Mouse (Mus musculus) kidney, postnatal 0 days (tissue): ENCODE results near the gene Rab11fip3. TPM values are rescaled to one million over a fixed set of nuclear protein-coding genes. Genes with fewer than 3 reads are reported as not detected.
A peak's percentile ranks its signal among the peaks of the same experiment; 100 is the strongest.

ENCODE experiments used
- ATAC-seq: fragments of 200-750 bp; cut with Nextera tagmentation; replicated peaks from 2 replicates; pipeline ENCODE4 v1.8.0; 2017; ENCODE audit warnings: low read depth, moderate number of reproducible peaks, moderate TSS enrichment, moderate library complexity; ENCODE audit not compliant: low FRiP score
- DNase-seq: peaks from one replicate; pipeline ENCODE4 v3.0.0-alpha.2; 2016; ENCODE audit warnings: low spot score
- H3K27ac ChIP-seq: fragments of 300-500 bp; sonication (generic); 2 replicates; pipeline ENCODE4 v1.5.1; 2014; ENCODE audit warnings: mild to moderate bottlenecking
- H3K27me3 ChIP-seq: fragments of 300-500 bp; sonication (generic); 2 replicates; pipeline ENCODE4 v1.6.1; 2014; ENCODE audit warnings: low read length, mixed read lengths; ENCODE audit not compliant: insufficient read depth
- H3K36me3 ChIP-seq: fragments of 300-500 bp; sonication (generic); 2 replicates; pipeline ENCODE4 v1.6.1; 2014; ENCODE audit warnings: low read length, mixed read lengths; ENCODE audit not compliant: insufficient read depth
- H3K4me1 ChIP-seq: fragments of 300-500 bp; sonication (generic); replicated peaks from 2 replicates; pipeline ENCODE4 v1.6.1; 2014; ENCODE audit warnings: antibody characterized with exemption, low read length, mixed read lengths; ENCODE audit not compliant: insufficient read depth
- H3K4me2 ChIP-seq: fragments of 300-500 bp; sonication (generic); 2 replicates; pipeline ENCODE4 v1.6.1; 2014; ENCODE audit warnings: mild to moderate bottlenecking, low read length, moderate library complexity, mixed read lengths
- H3K4me3 ChIP-seq: fragments of 300-500 bp; sonication (generic); replicated peaks from 2 replicates; pipeline ENCODE4 v1.5.1; 2014; ENCODE audit warnings: low read depth, low read length
- H3K9ac ChIP-seq: fragments of 300-500 bp; sonication (generic); 2 replicates; pipeline ENCODE4 v1.6.1; 2014; ENCODE audit warnings: low read depth, low read length
- H3K9me3 ChIP-seq: fragments of 300-500 bp; sonication (generic); replicated peaks from 2 replicates; pipeline ENCODE4 v1.6.1; 2016; ENCODE audit warnings: low read length, inconsistent platforms, mixed read lengths
- CTCF ChIP-seq: IDR thresholded peaks from 2 replicates; pipeline ENCODE4 v1.5.1; 2016; ENCODE audit warnings: antibody characterized with exemption, low read depth, mild to moderate bottlenecking, moderate library complexity
- WGBS: fragments of 180-500 bp; shearing (Covaris S2); extraction: QIAGEN DNeasy Blood & Tissue Kit; methylation state at CpG from one replicate; pipeline ENCODE4 v1.1.7; 2014; 5-methylcytosine and 5-hydroxymethylcytosine counted together
- polyA plus RNA-seq: library from polyadenylated mRNA; unstranded; fragments of >200 nt; fragmentation: Nextera tagmentation; extraction: Ambion mirVana; gene quantifications from 2 replicates; pipeline ENCODE4 v1.2.1, GENCODE M21; 2015

Gene Rab11fip3
- polyA plus RNA-seq, 1 experiment from 2014 or later: 35.3 TPM

DNA sequence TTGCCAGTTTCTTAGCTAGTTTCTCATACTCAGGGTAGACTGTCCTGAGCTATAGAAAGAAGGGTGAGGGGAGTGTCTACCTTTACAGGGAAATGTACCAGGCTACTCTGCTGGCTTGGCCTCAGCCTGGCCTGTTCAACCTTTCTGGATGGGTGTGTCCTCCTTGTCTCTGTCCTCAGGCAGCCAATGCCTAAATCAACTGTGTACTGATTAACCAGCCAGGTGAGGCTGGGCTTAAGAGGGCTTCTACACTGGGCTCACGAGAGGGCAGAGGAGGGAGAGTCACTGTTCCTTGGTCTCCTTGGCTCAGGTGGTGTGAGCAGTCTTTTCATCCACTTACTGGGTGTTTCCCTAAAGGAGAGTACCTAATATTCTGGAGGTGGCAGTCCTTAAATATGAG lies 101.2 kb downstream of the Rab11fip3 start:
- 61% methylated on average over 1 of the region's 1 CpGs for WGBS
- Histone ChIP-seq H3K4me3 (no peak overlapping the region), H3K27me3 (no peaks in the 10 kb centered on the region), H3K4me1 (0 out of 2 replicates have a peak, but pooled peaks cover 12% of the 10 kb centered on the region), H3K36me3 (no peaks in the 10 kb centered on the region), H3K4me2 (no peak overlapping the region), H3K27ac (no peak overlapping the region), H3K9ac (no peak overlapping the region), H3K9me3 (no peaks in the 10 kb centered on the region)
- peak; percentile 72; the same call in 1 of the 2 replicates for ATAC-seq
- DNase-seq: peak; percentile 34
- TF ChIP-seq CTCF: no peak

DNA sequence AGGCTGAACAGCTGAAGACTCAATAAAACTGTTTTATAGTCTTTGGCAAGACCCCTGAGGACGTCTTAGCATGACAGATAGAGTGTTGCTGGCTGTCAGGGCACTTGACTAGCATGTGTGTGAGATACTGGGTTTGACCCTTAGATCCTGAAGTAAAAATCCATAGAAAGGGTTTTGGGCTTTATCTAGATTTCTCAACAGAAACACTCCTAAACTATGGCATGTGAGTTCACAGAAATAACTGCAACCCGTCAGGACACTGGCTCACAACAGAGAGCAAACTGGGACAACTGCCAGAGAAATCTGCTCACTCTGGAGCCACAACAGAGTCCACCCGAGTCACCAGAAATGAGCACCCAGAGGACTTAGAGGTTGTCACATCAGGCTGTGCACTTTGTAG lies 101.7 kb downstream of the Rab11fip3 start:
- Histone ChIP-seq H3K4me1 (0 out of 2 replicates have a peak, but pooled peaks cover 12% of the 10 kb centered on the region), H3K9ac (no peak overlapping the region), H3K4me3 (no peak overlapping the region), H3K27me3 (no peaks in the 10 kb centered on the region), H3K36me3 (no peaks in the 10 kb centered on the region), H3K9me3 (no peaks in the 10 kb centered on the region), H3K4me2 (no peak overlapping the region), H3K27ac (no peak overlapping the region)
- no peak for TF ChIP-seq CTCF
- 35% methylated on average over 3 of the region's 3 CpGs for WGBS
- DNase-seq: peak; percentile 69
- ATAC-seq: no peak

DNA sequence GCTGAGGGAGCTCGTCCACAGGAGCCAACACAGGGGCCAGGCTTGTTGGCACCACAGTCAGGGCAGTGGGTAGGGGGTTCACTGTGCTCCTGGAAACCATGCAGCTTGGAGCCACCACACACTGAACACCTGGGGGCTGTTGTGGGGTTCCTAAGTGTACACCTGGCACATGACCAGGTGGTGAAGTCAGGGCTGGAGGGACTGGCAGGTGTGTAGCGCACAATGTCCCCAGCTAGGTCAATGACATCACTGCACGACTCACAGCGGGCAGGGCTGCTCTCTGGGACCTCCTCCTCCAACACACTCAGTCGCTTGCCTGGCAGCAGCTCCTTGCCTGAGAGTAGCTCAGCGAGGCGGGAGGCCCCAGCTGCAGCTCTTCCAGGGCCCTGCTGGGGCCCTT lies 105.1 kb downstream of the Rab11fip3 start:
- no peak overlapping the region for H3K4me3 ChIP-seq
- H3K9me3 ChIP-seq: no peaks in the 10 kb centered on the region
- no peak overlapping the region for H3K4me2 ChIP-seq
- TF ChIP-seq CTCF: no peak
- 84% methylated on average over 7 of the region's 7 CpGs for WGBS
- peaks cover 9% of the 10 kb centered on the region; the same call in 1 of the 2 replicates for H3K36me3 ChIP-seq
- H3K9ac ChIP-seq: no peak overlapping the region
- H3K27me3 ChIP-seq: no peaks in the 10 kb centered on the region
- H3K27ac ChIP-seq: no peak overlapping the region
- ATAC-seq (0 out of 2 replicates have a peak, but pooled peaks have one; percentile 12), DNase-seq (no peak)
- 0 out of 2 replicates have a peak, but pooled peaks cover 12% of the 10 kb centered on the region for H3K4me1 ChIP-seq

DNA sequence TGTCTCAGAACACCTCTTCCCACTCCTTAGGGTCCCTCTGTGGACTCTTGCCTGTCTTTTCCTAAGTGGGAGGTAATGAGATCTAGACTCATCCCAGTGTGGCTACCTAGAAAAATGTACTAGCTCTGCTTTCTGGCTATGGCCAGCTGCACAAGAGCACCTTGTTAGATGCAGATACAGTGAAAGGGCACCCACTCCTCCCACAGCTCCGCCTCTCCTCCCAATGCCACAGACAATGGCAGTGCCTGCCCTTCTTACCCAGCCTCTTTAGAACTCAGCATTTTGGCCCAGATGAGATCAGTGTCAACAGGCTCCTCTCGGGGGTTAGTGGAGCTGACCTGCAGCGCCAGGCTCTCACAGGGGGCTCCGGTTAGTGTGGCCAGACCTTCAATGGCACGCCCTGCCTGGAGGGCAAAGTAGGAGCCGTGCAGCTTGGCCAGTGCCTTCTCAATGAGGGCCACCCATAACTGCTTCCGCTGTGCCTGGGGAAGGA lies 106.9 kb downstream of the Rab11fip3 start:
- H3K36me3 ChIP-seq: peaks cover 16% of the 10 kb centered on the region; the same call in 1 of the 2 replicates
- 89% methylated on average over 7 of the region's 7 CpGs for WGBS

DNA sequence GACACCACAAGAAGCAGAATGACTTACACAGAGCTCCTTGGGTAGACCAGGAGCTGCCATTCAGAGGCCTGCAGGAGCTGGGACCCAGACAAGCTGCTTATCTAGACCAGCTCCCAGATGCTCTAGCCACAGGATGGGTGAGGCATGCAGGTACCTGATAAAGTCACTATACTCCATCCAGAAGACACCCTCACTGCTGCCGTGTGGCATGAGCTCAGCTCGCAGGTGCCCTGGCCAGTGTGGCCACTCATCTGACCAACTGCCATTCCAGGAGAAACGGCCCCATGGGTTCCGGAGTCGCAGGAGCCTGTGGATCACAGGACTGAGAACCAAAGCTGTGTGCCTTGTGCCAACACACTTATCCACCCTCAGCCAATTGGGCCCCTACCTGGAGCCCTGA lies 107.8 kb downstream of the Rab11fip3 start:
- 94% methylated on average over 5 of the region's 5 CpGs for WGBS
- DNase-seq (no peak), ATAC-seq (no peak)
- no peak for TF ChIP-seq CTCF
- no peaks in the 10 kb centered on the region for H3K9me3 ChIP-seq
- H3K36me3 ChIP-seq: peaks cover 16% of the 10 kb centered on the region; the same call in 1 of the 2 replicates
- no peak overlapping the region for H3K4me3 ChIP-seq
- no peaks in the 10 kb centered on the region for H3K4me1 ChIP-seq
- H3K27me3 ChIP-seq: no peaks in the 10 kb centered on the region
- H3K9ac ChIP-seq: no peak overlapping the region
- H3K27ac ChIP-seq: no peak overlapping the region
- no peak overlapping the region for H3K4me2 ChIP-seq

More for the DNA sequence above, 106.9 kb downstream of the Rab11fip3 start:
- TF ChIP-seq CTCF: no peak
- Histone ChIP-seq H3K4me1 (0 out of 2 replicates have a peak, but pooled peaks cover 5% of the 10 kb centered on the region), H3K4me3 (no peak overlapping the region), H3K27ac (no peak overlapping the region), H3K27me3 (no peaks in the 10 kb centered on the region), H3K4me2 (no peak overlapping the region), H3K9ac (no peak overlapping the region), H3K9me3 (no peaks in the 10 kb centered on the region)
- DNase-seq: no peak
- no peak for ATAC-seq

DNA sequence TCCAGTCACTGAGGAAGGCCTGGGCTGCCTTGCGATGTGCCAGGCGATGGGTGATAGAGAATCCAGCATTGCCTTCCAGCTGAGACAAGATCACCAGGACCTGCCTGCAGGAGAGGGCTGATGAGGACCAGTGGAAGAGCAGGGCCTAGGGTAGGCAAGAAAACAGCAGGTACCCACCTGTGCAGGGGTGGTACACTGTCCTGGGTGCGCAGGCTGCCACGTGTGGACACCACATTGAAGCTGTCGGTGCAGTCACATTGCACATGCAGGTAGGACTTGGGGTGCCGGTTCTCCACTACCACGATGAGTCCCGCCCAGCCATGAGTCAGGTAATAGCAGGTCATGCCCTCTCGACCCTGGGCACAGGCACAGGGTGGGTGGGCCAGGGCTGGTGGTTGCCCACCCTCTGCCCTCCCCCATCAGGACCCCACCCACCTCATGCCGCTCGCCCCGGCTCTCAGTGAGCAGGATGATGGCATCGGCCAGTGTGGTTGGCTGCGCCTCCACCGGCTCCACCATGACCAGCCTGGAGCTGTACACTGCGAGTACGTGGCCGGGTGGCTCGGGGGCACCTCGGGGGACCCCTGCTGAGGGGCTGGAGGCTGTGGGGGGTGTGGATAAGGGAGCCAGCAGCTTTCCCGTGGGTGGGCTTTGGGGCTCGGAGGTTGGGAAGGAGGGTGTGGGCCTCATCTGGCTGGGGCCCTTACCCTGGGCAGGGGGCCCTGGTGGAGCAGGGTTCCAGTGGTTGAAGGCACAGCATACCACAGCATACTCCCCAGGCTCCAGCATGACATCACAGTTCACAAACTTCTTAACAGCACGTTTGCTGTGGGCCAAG lies 109.5 kb downstream of the Rab11fip3 start:
- ATAC-seq (0 out of 2 replicates have a peak, but pooled peaks have one; percentile 23), DNase-seq (no peak)
- Histone ChIP-seq H3K27ac (no peak overlapping the region), H3K4me1 (no peaks in the 10 kb centered on the region), H3K27me3 (no peaks in the 10 kb centered on the region), H3K9me3 (no peaks in the 10 kb centered on the region), H3K4me2 (no peak overlapping the region), H3K36me3 (peaks cover 16% of the 10 kb centered on the region; the same call in 1 of the 2 replicates), H3K9ac (no peak overlapping the region), H3K4me3 (no peak overlapping the region)
- 91% methylated on average over 23 of the region's 23 CpGs for WGBS
- no peak for TF ChIP-seq CTCF
